Mouse (Mus musculus) liver, embryonic 11.5 days (tissue): ENCODE results near the gene Med11. TPM values are rescaled to one million over a fixed set of nuclear protein-coding genes. Genes with fewer than 3 reads are reported as not detected.

ENCODE experiments used
- ATAC-seq: fragments of 200-750 bp; cut with Nextera tagmentation; replicated peaks from 2 replicates; pipeline ENCODE4 v1.8.0; 2017; ENCODE audit warnings: moderate number of reproducible peaks, mild to moderate bottlenecking, moderate TSS enrichment, moderate library complexity; ENCODE audit not compliant: low FRiP score
- DNase-seq: peaks from one replicate; pipeline ENCODE4 v3.0.0-alpha.2; 2017; ENCODE audit warnings: low spot score
- H3K27ac ChIP-seq: fragments of 300-500 bp; sonication (generic); 2 replicates; pipeline ENCODE4 v1.5.1; 2014; ENCODE audit warnings: mild to moderate bottlenecking, low read depth, low read length, control low read depth
- H3K27me3 ChIP-seq: fragments of 300-500 bp; sonication (generic); replicated peaks from 2 replicates; pipeline ENCODE4 v1.6.1; 2014; ENCODE audit warnings: low read length, mixed read lengths; ENCODE audit not compliant: control insufficient read depth, insufficient read depth
- H3K36me3 ChIP-seq: fragments of 300-500 bp; sonication (generic); 2 replicates; pipeline ENCODE4 v1.6.1; 2014; ENCODE audit warnings: mild to moderate bottlenecking, low read length, moderate library complexity, mixed read lengths; ENCODE audit not compliant: control insufficient read depth, insufficient read depth
- H3K4me1 ChIP-seq: fragments of 300-500 bp; sonication (generic); replicated peaks from 2 replicates; pipeline ENCODE4 v1.6.1; 2014; ENCODE audit warnings: low read length, mixed read lengths; ENCODE audit not compliant: control insufficient read depth, insufficient read depth
- H3K4me2 ChIP-seq: fragments of 300-500 bp; sonication (generic); 2 replicates; pipeline ENCODE4 v1.6.1; 2014; ENCODE audit warnings: mild to moderate bottlenecking, control low read depth, moderate library complexity
- H3K4me3 ChIP-seq: fragments of 300-500 bp; sonication (generic); 2 replicates; pipeline ENCODE4 v1.5.1; 2014; ENCODE audit warnings: low read depth, low read length, control low read depth
- H3K9ac ChIP-seq: fragments of 300-500 bp; sonication (generic); 2 replicates; pipeline ENCODE4 v1.6.1; 2014; ENCODE audit warnings: low read depth, low read length, control low read depth
- H3K9me3 ChIP-seq: fragments of 300-500 bp; sonication (generic); 2 replicates; pipeline ENCODE4 v1.6.1; 2016; ENCODE audit warnings: low read length, inconsistent platforms, mixed read lengths; ENCODE audit not compliant: control insufficient read depth
- WGBS: fragments of 180-500 bp; shearing (Covaris S2); extraction: QIAGEN DNeasy Blood & Tissue Kit; methylation state at CpG from one replicate; pipeline ENCODE4 v1.1.7; 2014; 5-methylcytosine and 5-hydroxymethylcytosine counted together
- microRNA-seq: library from miRNA; unstranded; fragments of <30 nt; microRNA quantifications from one replicate; pipeline ENCODE4, GENCODE M21; 2017; ENCODE audit warnings: borderline number of aligned reads
- polyA plus RNA-seq: library from polyadenylated mRNA; unstranded; fragments of >200 nt; fragmentation: Nextera tagmentation; extraction: Ambion mirVana; gene quantifications from 2 replicates; pipeline ENCODE4 v1.2.1, GENCODE M21; 2014

Med11 gene
- polyA plus RNA-seq, 1 experiment from 2014 or later: 36.2 TPM

DNA sequence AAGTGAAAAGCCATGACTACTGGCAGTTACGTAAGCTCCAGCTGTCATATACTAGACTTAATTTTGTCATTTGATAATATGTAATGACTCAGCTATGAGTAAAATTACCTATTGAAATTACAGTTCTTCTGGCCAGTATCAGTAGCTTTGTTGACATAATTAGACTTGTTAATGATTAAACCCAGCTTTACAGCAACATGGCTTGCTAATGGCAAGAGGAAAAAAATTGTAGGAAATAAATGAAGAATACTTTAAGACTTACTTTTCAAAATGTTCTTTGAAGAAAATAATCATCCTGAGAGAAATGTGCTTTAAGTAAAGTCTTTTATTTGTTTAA lies 48.7 kb downstream of the Med11 start:
- no peak for DNase-seq
- 96% methylated on average over 1 of the region's 1 CpGs for WGBS
- H3K27me3 ChIP-seq: no peaks in the 10 kb centered on the region

GRCm38 (mm10) chr11:70502018-70502417 lies 50.3 kb downstream of the Med11 start:
- Histone ChIP-seq H3K9ac (no peak overlapping the region), H3K4me1 (peaks cover 8% of the 10 kb centered on the region), H3K4me3 (no peak overlapping the region), H3K4me2 (no peak overlapping the region), H3K27ac (no peak overlapping the region), H3K36me3 (no peaks in the 10 kb centered on the region), H3K27me3 (no peaks in the 10 kb centered on the region), H3K9me3 (no peaks in the 10 kb centered on the region)
- WGBS: 54% methylated on average over 3 of the region's 3 CpGs
- no peak for DNase-seq
- no peak for ATAC-seq

More for the DNA sequence above, 48.7 kb downstream of the Med11 start:
- H3K36me3 ChIP-seq: no peaks in the 10 kb centered on the region
- H3K9ac ChIP-seq: no peak overlapping the region
- peaks cover 8% of the 10 kb centered on the region for H3K4me1 ChIP-seq
- no peak overlapping the region for H3K27ac ChIP-seq
- H3K9me3 ChIP-seq: no peaks in the 10 kb centered on the region
- no peak overlapping the region for H3K4me2 ChIP-seq
- H3K4me3 ChIP-seq: no peak overlapping the region
- ATAC-seq: no peak

Small RNA genes within 50 kb of the gene (microRNA-seq; reads per million reads assigned to microRNA genes)
- not detected for gene Mir7115

Other genes starting within 250 kb of the Med11 start
- gene Slc16a11, start 239.2 kb upstream of the Med11 start, polyA plus RNA-seq: 0.75 and 0.81 TPM in 2 replicates
- 9.1 and 10.1 TPM in 2 replicates for gene Slc16a13, start 230.9 kb upstream of the Med11 start, polyA plus RNA-seq
- 6.8 and 7.3 TPM in 2 replicates for gene Bcl6b, start 222.1 kb upstream of the Med11 start, polyA plus RNA-seq
- 138 and 140 TPM in 2 replicates for gene 0610010K14Rik, start 214.0 kb upstream of the Med11 start, polyA plus RNA-seq
- 7.6 and 9.6 TPM in 2 replicates for gene Gm21988, start 212.1 kb upstream of the Med11 start, polyA plus RNA-seq
- gene Rnasek, start 212.1 kb upstream of the Med11 start, polyA plus RNA-seq: 184 and 188 TPM in 2 replicates
- gene Alox12, start 196.6 kb upstream of the Med11 start, polyA plus RNA-seq: 21.5 and 22.5 TPM in 2 replicates
- 0.29 TPM in 1 of 2 replicates, not detected in the other for gene Alox12e, start 129.3 kb upstream of the Med11 start, polyA plus RNA-seq
- 1.0 and 2.1 TPM in 2 replicates for gene Alox15, start 99.9 kb upstream of the Med11 start, polyA plus RNA-seq
- gene Pelp1, start 41.9 kb upstream of the Med11 start, polyA plus RNA-seq: 48.5 and 51.2 TPM in 2 replicates
- gene Arrb2, start 19.3 kb upstream of the Med11 start, polyA plus RNA-seq: 31.5 and 35.9 TPM in 2 replicates
- 0.19 and 0.58 TPM in 2 replicates for gene Zmynd15, start 7.5 kb downstream of the Med11 start, polyA plus RNA-seq
- gene Cxcl16, start 8.1 kb downstream of the Med11 start, polyA plus RNA-seq: 0.91 and 1.6 TPM in 2 replicates
- gene Tm4sf5, start 53.3 kb downstream of the Med11 start, polyA plus RNA-seq: 5.5 TPM in 2 replicates
- gene Vmo1, start 62.7 kb downstream of the Med11 start, polyA plus RNA-seq: 0.39 and 0.80 TPM in 2 replicates
- gene Gltpd2, start 67.3 kb downstream of the Med11 start, polyA plus RNA-seq: 20.2 and 20.5 TPM in 2 replicates
- 619 and 649 TPM in 2 replicates for gene Psmb6, start 73.4 kb downstream of the Med11 start, polyA plus RNA-seq
- not detected in 2 replicates for gene Gm40193, start 81.0 kb downstream of the Med11 start, polyA plus RNA-seq
- gene Pld2, start 88.1 kb downstream of the Med11 start, polyA plus RNA-seq: 2.7 and 3.4 TPM in 2 replicates
- 15.6 and 16.0 TPM in 2 replicates for gene Mink1, start 111.0 kb downstream of the Med11 start, polyA plus RNA-seq
- gene 4930544D05Rik, start 163.9 kb downstream of the Med11 start, polyA plus RNA-seq: not detected in 2 replicates
- gene Chrne, start 167.3 kb downstream of the Med11 start, polyA plus RNA-seq: not detected in 2 replicates
- gene Gp1ba, start 187.2 kb downstream of the Med11 start, polyA plus RNA-seq: 15.3 and 16.4 TPM in 2 replicates
- gene Rnf167, start 195.3 kb downstream of the Med11 start, polyA plus RNA-seq: 113 and 114 TPM in 2 replicates
- 115 and 126 TPM in 2 replicates for gene Slc25a11, start 195.6 kb downstream of the Med11 start, polyA plus RNA-seq
- 2,285 and 2,367 TPM in 2 replicates for gene Pfn1, start 202.7 kb downstream of the Med11 start, polyA plus RNA-seq
- gene Eno3, start 205.3 kb downstream of the Med11 start, polyA plus RNA-seq: 19.8 and 20.1 TPM in 2 replicates
- gene Spag7, start 217.5 kb downstream of the Med11 start, polyA plus RNA-seq: 132 and 146 TPM in 2 replicates
- 10.4 and 13.1 TPM in 2 replicates for gene Camta2, start 236.2 kb downstream of the Med11 start, polyA plus RNA-seq
- gene Inca1, start 248.2 kb downstream of the Med11 start, polyA plus RNA-seq: 0.96 and 1.1 TPM in 2 replicates
- 3.1 and 3.8 TPM in 2 replicates for gene Kif1c, start 248.6 kb downstream of the Med11 start, polyA plus RNA-seq